Mouse (Mus musculus) forelimb bud, embryonic 11.5 days (tissue): ENCODE measurements around the gene Rab6a.
"Not testable (repeated sequence)": the region's sequence is repeated elsewhere in the genome, so short reads cannot be mapped to it uniquely, and the experiment has no call there.

Source experiments
- DNase-seq: peaks from one replicate; pipeline ENCODE4 v3.0.0-alpha.2; 2012; ENCODE audit warnings: low read depth, low spot score

The Rab6a gene

DNA sequence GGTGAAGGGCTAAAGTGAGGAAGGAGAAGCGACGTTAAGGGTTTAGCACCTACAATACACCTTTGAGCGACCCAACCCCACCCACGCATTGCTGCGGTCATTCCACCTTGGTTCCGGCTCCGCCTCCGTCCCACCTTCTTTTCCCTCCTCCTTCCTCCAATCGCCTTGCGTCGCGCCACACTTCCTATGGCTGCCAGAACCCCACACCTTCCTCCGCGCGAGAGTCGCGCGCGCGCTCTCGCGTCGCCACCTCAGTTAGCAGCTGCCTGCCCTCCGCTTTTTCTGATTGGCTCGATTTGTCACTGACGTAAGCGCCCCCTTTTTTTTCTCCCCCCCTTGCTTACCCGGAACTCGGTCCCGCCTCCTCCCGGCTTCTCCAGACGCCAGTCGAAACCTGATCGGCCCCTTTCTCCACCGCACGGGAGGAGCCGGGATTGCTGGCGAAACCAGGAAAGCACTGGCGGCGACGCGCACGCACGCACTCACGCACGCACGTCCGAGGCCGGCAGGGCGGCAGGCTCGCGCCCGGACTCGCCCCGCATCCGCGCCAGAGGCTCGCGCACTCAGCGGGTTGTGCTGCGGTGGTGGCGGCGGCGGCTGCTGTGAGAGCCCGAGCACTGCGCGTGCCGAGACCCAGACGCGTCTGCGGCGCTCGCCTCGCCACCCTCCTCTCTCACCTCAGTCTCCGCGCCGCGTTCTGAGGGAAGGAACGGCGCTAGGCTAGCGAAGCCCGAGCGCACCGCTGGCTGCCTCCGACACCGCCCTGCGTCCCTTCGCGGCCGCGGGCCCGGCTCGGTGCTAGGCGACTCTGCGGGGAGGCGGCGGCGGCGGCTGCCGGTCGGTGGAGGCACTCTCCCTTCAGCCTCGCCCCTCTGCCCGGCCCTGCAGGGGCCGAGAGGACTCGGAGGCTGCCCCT is at the start of gene Rab6a:
Rab6a (plus strand) TSS at position 197 of the 916 bp plus-strand sequence.
- DNase-seq: peak; percentile 100

DNA sequence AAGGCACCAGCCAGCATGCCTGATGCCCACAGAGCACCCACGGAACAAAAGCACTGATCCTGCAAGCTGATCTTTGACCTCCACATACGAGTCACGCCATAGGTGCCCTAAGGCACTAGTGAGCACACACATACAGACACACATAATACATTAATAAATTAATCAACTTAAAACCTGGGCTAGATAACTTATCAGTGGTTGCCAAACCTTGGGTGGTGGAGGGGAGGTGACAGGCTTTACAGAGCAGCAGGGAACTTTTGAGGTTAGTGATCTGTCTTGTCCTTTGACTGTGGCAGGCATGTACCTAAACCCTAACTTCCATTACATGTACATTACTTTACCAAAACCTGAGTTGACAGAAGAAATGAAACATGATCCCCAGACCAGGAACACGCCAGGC is 47.9 kb upstream of the Rab6a start:
- DNase-seq: no peak

DNA sequence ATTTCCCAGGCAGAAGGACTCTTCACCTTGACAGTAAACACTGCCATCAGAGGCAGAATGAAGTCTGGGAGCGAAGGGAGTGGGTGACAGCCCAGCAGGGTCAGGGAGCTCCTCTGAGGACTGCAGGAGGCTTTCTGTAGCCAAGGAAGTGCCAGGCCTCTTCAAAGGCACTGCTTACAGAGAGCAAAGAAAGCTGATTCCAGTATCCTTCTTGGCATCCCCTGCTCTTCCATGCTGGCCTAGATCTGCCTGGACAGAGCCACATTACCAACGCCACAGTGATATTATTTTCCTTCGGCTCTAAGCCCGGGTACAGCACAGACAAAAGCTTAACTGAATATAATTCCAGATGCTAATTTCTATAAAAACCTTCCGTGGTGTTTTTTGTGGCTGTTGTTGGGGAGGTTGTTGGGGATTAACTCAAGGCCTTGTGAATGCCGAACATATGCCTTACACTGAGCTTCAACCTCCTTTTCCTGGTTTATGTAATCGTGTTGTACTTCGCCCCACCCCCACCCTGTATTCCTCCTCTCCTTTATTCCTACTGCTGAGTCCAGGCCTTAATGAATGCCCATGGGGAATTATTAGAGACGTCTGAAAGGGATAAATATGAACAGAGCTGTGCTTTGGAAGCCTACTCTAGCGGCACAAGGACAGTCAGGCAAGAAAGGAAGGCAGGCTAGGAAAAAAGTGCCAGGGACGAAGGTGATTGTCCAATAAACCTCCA is 45.2 kb upstream of the Rab6a start:
- no peak for DNase-seq

DNA sequence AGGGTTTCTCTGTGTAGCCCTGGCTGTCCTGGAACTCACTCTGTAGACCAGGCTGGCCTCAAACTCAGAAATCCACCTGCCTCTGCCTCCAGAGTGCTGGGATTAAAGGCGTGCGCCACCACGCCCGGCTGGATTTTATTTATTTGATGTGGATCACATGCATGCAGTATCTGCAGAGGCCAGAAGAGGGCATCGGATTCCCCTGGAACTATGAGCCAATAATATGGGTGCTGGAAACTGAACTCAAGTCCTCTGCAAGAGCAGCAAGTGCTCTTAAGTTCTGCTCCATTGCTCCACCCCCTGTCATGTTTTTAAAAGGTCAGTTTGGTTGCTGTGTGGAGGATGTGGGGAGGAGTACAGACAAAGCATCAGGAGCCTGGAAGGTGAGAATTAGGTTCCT is 40.0 kb upstream of the Rab6a start:
- not testable (repeated sequence) for DNase-seq

DNA sequence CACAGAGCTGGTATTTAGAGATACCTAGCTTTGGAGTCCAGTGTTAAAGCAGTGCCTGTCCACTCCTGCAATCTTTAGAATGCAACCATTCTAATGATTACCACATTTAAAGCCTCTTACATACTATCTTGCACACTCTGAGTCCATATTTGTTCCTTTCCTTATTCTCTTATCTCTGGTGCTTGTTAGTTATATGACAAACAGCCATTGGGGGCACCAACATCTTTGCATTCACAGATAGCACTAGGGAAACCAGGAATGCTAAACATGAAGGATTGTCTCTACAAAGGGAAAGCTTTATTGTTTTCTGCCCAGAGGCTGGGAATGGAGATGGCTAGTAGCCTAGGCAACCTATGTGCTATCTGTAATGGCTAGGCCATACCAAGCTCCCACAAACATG is 37.3 kb upstream of the Rab6a start:
- no peak for DNase-seq

DNA sequence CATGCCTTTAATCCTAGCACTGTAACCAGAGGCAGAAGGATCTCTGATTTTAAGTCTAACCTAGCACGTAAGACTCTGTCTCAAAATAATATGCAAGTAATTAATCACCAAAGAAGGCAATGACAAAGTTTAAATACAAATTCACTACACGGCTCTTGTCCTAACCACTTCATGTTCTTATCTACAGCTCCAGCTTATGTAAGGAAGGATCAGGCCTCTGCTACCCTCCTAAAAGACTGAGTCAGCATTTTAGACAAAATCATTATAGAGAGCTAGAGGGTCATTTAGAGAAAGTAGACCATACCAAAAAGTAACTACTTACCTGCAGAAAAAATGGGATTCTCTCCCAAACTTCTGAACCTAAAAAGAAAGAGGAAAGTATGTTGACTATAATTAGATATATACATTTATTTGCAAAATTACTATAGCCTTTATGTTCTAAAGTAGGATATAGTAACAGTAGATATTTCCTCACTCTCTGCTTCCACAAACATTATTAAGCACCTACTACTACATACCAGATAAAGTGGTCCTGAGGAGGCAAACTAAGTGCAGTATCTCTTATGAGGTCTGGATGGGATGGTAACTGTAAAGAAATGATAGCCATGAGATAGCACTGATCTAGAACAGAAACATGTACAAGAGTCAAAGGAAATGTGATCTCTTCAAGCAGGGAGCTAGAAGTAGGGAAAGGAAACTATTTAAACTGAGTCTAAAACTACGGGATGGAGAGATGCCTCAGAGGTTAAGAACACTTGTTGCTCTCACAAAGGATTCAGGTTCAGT is 36.1 kb upstream of the Rab6a start:
- DNase-seq: no peak

DNA sequence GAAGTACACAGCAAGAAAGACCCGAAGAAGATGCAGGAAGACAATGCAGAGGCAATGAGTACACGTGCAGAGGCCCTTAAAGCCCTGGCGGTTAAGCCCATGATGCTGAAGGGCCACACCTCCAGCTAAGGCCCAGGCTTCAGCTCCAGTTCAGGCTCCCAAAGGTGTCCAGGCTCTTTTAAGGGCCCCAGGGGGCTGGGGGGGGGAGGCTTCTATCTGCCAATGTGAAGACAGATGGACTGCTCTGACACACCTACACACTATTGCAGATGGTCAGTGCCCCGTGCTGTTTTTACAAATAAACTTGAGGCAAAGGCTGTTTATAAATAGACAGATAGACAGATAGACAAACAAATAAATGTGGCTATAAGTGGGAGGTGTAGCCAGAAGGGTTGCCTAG is 35.1 kb upstream of the Rab6a start:
- no peak for DNase-seq

DNA sequence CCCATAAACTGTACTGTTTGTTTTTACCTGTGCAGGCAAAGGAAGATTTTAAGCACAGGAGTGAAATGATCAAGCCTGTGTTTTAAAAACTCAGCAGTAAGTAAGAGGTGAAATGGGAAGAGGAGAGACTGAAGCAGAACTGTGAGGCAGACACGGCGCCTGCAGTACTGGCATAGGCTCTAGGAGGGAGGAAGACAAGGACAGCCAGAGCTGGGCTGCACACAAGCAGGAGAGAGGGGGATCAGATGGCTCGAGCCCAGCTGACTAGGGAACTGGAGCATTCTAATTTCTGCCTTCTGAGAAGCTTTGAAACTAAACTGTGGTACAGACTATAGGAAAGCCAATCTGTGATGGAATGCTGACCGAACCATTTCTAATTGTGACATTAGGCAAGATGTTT is 34.5 kb upstream of the Rab6a start:
- no peak for DNase-seq

DNA sequence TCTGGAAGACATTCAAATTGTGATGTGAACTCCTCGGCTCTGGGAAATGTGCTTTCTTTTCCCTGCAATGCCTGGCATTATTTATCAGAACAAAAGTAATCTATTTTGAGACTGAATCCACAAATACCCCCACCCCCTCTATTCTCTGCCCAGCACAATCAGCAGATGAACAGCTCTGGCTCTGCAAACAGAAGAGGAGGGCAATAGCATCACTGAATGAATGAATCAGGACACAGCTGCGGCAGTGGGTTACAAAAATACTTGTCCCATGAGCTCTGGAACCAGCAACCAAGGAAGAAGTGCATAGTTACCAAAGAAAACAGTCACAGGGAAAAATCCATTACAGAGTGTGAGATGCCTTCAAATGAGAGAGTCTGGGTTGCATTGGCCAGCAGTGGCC is 28.4 kb upstream of the Rab6a start:
- no peak for DNase-seq

DNA sequence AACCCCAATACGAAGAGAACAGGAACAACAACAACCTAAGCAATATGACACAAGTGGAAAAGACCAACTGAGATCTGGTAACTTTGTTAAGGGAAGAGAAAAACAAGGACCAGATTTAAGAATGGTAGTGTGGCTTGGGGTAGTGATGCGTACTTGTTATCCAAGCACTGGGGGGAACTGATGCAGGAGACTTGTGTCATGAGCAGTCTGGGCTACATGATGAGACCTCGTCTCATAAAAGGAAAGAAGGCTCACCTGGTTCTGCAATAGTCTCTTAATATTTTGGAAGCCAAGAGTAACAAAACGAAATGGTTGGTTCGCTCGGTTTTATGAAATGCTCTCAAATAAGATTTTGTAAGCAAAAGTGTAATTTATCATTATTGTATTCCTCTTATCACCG is 25.0 kb upstream of the Rab6a start:
- no peak for DNase-seq

DNA sequence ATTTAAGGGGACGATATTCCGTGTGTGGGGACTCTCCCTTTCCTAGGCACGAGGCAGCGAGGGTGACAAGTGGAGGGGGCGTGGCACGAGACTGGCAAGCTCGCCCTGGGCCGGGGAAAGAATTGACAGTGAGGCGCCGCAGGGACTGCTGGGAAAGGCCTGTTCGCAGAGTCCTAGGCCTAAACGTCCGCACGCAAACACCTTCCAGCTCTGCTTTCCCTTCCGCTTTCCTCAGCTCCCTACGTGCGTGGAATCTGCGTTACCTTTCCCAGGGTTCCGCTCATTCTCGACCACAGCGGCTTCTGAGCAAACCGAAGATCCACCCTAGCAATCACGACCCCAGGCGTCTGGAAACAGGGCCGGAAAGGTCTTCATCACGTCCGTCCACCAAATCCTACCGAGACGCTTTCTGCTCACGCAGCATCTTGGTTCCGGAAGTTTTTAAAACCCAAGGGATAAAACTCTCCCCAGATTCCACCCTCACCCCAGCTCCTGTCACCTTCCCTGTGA is 24.4 kb upstream of the Rab6a start:
- DNase-seq: peak; percentile 78

DNA sequence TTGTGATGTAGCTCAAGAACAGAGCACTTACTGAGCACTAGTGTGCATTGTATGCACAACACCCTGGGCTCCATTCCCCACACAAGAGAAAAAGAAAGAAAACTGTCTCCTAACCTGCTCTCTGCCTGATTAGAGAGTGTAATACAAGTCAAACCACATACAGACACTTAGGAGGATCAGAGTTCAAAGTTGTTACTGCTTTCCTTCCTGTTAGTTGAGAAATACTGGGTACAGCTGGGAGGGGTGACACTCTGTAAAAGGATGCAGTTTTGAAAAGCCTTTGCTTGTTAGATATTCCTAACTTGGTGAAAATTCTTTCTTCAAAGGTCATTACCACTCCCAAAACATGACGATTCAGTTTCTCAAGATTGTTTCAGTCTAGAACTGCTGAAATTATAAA is 17.4 kb upstream of the Rab6a start:
- no peak for DNase-seq

DNA sequence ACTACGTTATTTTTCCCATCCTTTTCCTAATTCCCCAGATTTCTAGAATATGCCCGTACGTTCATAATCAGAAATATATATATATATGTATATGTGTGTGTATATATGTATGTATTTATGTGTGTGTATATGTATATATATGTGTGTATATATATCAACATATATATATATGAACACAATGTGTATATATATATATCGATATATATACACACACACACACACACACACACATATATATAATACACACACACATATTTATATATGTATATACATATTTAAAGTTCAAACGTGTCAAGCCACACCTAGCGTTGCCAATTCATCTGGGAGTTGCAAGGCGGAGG is 16.7 kb upstream of the Rab6a start:
- no peak for DNase-seq

DNA sequence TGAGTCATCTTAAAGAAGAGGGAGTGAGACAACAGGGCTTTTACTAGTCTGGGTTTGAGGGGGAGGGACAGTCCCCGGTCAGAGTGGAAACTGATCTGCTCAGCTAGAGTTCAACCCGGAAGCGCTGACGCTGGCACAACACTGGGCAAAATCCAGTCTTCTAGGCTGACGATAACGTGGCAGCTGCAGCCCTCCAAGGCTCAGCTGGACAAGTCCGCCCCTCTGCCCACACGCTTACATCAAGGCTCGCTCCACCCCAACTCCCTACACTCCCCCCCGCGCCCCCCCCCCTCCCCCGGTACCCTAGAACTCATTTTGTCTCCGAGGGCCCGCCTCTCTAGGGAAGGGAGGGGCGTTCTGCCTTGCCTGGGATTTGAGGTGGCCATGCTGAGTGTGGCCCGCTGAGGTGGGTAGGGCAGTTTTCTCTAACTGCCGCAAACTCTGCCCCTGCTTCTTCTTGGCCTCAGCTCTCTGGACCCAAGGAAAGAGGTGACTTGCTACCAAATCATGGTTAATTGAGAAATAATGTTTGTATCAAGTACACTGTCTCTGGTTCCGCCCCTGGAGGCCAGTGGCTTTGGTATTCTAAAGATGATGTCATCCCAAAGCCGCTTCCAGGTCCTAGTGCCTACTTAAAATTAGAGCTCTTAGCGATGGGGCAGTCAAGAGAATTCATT is 16.2 kb upstream of the Rab6a start:
- peak; percentile 64 for DNase-seq

DNA sequence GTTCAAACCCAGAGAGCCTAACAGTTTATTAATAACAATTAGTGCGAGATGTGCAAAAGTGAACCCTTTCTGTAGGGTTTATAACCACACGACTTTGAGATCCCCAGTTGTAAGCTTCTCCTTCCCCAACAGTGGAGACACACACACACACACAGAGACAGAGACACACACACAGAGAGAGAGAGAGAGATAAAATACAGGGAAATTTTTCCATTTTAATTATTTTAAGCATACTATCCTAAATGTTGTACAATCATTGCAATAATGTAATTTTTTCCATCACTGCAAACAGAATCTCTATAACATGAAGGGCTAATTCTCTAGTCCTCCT is 15.7 kb upstream of the Rab6a start:
- DNase-seq: no peak

DNA sequence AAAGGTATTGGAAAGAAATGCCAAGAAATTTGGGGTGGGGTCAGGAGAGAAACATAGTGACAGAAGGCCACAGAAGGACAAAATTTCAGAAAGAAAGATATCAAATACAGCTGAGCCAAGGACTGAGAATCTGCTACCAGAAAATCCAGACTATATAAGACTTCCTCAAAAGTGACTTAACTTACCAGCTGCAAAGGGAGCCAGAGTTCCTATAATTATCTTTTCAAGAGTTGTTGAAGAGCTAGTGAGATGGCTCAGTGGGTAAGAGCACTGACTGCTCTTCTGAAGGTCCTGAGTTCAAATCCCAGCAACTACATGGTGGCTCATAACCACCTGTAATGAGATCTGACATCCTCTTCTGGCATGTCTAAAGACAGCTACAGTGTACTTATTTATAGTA is 13.9 kb upstream of the Rab6a start:
- no peak for DNase-seq

DNA sequence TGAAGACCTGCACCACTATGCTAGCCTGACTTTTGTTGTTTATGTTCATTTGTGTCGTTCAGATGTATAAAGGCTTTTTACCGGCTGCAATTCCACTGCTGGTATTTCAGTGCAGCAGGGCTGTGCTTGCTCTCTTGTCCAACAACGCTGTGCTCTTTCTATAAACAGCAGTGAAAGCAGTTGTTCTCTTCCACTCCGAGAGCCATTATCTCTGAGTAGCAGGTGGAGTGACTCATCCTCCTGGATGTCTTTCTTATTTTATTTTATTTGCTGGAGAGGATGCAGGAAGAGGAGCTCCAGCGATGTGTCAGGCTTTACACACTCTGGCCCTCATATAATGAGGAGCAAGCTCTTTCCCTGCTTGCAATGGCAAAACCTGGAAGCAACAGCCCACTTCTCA is 7.0 kb upstream of the Rab6a start:
- no peak for DNase-seq

DNA sequence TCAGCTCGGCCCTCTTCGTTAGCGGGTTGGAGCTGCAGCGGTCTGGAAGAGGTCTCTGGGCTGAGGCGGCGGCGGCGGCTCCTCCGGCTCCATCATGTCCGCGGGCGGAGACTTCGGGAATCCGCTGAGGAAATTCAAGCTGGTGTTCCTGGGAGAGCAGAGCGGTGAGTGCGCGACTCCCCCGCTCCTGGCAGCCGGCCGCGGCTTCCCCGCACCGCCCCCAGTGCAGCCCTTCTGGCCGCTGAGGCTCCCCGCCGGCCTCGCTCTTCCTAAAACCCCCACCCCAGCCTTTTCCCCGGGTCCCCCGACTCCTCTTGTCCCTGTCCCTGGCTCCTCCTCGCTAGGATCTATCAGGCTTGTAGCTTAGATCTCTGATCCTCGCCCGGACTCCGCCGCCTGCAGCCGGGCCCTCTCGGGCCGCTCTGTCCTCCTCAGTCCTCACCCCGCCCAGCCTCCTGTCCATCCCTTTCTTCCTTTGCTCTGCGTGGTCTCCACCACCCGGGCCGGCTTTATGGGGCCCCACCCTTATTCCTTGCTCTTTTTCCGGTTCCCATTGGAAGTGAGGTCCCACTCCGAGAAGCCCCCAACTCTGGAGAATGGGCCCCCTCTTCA is 1.0 kb downstream of the Rab6a start, which contains the start of gene Mrpl48:
Mrpl48 (minus strand) TSS at position 172 of the 612 bp plus-strand sequence.
- DNase-seq: no peak

DNA sequence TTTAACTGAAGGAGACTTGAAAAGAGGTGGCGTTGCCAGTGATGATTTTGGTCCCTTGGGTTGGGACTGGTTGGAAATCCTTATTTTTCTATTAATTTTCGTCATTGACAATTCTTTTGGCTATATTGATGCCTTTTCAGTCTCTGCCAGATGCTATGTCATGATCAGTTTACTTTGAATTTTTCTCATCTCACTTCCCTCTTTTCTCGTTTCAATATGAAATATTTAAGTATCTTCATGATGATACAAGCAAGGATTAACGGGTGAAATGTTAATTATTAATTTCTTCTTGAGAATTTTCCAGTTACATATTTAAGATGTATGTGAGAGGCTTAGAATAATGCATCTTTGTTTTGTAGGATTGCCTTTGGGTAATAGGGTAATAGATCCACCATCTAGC is 1.7 kb downstream of the Rab6a start:
- DNase-seq: no peak

DNA sequence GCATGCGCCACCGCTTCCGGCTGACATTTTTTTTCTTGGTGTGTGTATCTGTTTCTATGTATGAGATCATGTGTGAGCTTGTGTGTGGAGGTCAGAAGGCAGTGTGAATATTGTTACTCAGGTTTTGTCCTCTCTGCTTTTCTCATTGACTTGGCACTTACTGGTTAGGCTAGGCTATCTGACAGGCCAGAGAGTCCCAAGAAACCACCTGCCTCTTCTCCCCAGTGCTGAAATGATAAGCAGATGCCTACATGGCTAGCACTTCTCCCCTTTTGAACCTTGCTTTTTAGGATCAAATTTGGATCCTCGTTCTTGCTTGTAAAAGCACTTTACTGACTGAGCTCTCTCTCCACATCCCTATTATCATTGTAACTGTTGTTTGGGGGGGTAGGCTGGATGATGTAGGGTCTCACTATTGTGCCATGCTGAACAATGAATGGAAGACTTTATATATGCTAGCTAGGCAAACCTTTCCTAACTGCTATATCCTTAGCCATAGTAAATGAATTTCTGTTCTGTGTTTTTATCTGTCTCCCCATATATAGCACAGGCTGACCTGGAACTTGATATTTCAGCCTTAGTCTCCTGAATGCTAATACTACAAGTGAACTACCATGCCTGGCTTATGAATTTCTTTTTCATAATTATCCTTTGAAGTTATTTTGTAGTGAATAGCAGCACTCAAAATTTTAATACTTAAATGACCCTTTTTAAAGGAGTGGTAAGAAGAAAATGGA is 9.1 kb downstream of the Rab6a start:
- no peak for DNase-seq
